Mouse (Mus musculus) yolk sac, embryonic 10.5 days (tissue): ENCODE results near the gene Ang5.
A peak's percentile ranks its signal among the peaks of the same experiment; 100 is the strongest.
"Not testable (repeated sequence)": the region's sequence is repeated elsewhere in the genome, so short reads cannot be mapped to it uniquely, and the experiment has no call there.

Experiments
- DNase-seq: peaks from one replicate; pipeline ENCODE4 v3.0.0-alpha.2; 2017; ENCODE audit warnings: low spot score

Ang5 gene

DNA sequence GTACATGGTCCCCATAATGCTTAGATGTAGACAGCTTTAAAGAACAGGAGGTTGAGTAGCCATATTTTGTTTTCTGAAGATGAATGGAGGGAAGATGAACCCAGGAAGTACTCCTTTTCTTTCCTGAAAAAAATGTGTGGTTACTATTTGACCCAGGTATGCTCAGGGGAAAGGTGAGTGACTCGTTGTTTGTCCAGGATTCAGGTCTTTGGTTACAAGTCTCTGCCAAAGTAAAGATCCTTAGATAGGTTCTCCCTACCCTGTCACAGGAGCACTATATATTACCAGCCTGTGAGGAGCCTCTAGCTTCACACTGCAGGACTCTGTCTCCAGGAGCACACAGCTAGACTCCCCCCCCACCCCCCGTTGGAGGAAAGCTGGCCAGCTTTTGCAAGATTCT lies at the start of gene Ang5:
Gene Ang5 (plus strand): TSS at position 301 of the 400 bp plus-strand sequence.
- not testable (repeated sequence) for DNase-seq

DNA sequence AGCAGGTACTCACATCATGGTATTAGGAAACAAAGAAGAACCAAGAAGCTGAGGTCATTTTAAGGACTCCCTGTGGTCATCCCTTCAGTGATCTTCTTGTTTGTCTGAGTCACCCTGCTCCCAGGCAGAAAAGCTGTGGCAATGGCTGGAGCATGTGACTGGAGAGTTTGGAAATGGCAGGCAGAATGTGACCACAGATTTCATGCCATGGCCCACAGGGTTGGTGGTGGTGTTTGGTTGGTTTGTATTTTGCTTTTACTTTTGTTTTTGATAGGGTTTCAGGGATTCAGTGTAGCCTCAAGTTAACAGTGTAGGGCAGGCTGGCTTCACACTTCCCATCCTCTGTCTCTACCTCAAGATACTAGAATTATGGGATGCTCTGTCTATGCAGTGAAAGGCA lies 38.7 kb upstream of the Ang5 start:
- DNase-seq, result not testable (repeated sequence)

DNA sequence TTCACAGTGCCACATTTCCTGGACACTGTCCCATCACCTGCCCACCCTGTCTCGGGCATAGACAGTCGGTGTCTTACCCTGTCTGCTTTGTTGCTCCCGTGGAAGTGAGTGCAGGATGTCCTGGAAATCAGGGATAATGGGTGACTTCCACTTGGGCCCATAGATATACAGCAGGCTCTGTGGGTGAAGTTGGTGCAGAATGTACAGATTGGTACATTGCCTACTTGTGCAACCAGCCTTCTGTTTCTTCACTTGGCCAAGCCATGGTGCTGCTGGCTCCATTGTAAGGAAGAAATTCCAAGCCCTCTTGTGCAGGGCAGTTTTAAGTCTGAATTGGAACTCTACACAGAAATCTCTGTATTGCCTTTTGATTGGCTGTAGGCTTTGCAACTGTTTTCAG lies 33.4 kb upstream of the Ang5 start, which contains the start of gene Ear10:
Gene Ear10 (minus strand): TSS at position 101 of the 400 bp plus-strand sequence.
- not testable (repeated sequence) for DNase-seq

DNA sequence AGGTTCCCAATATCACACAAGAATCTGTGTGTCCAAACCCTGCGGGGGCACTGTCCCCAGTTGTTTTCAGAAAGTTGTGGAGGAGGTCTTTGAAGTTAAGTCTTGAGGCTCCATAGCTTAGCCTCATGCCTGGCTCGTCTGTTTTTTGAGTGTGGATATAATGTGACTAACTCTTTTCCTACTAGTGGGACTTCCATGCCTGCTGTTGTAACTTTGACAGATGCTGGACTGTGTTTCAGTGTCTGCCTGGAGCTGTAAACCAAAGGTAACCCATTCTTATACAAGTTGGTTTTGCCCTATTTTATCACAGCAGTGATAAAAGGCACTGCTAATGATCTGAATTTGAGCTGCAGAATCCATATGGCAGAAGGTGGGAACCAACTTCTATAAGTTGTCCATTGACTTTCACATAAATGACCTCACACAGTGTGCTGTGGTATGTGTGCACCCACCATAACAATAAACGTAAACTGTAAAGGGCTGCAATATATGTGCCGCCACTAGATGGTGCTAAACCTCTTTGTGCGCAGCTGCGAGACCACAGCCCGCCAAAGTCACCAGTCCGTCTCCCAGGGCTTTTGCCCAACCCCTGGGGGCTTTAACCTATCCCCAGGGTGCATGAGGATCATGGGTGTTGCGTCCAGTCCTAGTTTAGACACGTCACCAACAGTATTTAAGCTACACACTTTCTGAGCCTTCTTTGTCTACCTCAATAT lies 32.0 kb upstream of the Ang5 start, which contains the start of gene Gm8113:
Gene Gm8113 (plus strand): TSS at position 703 of the 716 bp plus-strand sequence.
- peak; percentile 76 for DNase-seq

DNA sequence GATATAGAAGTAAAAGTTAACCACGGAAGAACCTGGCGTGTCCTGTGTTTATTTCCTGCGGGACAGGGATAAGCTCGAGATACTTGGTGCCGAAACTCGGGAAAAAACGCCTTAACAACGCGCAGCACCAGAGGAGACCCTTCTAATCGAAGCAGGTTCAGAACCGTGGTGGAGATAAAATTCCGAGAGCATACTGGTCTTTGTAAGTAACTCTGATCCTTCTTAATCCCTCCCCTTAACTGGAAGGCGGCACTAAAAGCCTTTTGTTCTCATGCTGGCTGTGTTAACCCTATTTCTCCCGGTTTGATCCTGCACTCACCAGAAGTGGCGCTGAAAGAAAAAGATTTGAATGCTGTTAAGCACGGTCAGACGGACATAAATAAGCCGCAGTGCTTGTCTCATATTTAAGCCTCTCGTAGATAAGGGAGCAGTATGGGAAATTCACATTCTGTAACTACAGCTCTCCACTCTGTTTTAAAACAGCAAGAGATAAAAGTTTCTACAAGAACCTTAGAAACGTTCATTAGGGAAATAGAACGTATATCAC lies 31.4 kb upstream of the Ang5 start:
- DNase-seq, result peak; percentile 62

DNA sequence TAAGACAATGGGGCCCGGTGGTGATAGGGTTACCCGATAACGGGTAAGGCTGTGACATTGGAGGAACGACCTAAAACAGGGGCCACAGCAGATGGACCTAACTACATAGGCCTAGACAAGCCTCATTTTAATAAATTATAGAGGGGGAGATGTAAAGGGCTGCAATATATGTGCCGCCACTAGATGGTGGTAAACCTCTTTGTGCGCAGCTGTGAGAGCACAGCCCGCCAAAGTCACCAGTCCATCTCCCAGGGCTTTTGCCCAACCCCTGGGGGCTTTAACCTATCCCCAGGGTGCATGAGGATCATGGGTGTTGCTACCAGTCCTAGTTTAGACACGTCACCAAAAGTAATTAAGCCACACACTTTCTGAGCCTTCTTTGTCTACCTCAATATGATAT lies 23.9 kb upstream of the Ang5 start:
- DNase-seq, result peak; percentile 25

DNA sequence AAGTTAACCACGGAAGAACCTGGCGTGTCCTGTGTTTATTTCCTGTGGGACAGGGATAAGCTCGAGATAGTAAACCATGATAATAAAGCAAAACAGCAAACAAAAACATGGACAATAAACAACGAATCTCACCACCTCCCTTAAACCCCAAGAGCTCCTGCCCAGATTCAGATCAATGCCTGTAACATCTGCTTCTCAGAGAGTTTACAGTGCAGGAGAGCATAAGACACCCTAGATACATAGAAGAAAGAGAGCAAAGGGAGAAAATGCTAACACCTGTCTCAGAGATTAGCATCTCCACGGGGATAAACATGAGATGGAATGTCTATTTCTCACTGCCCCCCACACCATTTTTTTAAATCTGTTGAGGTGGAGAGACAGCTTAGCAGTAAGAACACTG lies 23.5 kb upstream of the Ang5 start:
- DNase-seq, result not testable (repeated sequence)

DNA sequence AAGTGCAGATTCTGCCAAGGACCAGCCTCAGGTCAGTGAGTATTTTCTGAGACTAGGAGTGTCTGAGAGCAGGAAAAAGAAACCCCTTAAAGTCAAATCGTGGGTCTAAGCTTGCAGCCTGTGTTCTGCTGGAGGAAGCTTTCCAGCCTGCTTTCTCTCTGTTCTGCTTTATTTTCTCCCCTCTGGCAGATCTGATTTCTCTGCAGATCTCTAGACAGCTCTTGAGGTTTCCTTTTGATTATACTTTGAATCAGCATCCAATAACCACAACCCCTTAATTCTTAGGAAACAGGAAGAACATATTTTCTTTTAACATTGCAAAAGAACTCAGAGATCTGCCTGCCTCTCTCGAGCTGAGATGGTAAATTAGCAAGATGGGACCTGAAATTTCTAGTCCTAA lies 3.5 kb upstream of the Ang5 start:
- DNase-seq, result not testable (repeated sequence)

DNA sequence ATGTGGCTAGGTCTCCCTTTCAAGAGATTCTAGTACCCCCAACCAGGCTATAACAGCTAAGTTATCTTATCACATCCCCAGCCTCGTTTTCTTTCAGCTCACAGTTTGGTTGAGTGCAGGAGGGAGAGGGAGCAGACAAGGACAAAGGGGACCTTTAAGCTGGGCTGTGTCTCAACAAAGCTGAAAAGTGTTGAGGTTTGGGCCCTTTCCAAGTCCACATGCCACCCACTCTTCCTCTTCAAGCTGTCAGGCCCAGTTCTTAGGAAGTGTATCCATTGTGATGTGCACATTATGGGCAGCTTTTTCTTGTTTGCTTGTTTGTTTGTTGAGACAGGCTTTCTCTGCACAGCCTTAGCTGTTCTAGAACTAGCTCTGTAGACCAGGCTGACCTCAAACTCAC lies 1.8 kb upstream of the Ang5 start:
- DNase-seq, result not testable (repeated sequence)

DNA sequence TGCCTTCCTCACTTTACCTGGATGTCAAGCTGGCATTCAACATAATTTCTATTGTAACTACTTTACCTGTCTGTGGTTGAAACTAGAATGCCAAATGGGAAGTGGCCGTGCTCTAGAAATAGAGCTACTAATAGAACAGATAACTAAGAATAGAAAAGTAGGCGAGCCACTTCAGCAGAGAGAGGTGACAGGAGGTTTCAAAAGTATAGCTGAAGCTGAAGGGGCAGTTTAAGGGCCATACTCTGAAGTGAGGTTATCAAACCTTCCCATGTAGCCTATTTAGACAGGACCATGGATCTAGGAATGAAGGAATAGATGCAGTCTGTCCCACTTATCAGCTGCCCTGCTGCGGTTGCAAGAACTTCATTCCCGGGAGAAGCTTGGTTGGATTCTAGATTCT lies 26.6 kb downstream of the Ang5 start:
- no peak for DNase-seq

DNA sequence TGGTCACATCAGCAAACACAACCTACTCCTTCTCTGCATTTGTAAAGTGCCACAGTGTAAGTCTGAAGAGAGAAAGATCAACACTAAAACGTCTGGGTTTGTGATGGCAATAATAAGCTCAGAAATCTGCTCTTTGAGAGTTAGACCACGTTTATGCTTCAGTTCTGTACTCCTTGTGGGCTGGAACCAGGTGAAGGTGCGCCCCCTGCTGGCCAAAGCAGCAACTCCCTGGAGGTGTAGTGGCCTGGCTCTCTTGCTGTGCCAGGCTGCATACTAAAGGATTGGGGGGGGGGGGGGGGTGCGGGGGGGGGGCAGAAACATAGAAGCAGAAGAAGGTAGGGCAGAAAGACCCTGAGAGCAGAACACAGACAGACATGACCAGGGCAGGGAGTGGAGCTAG lies 27.0 kb downstream of the Ang5 start:
- peak; percentile 46 for DNase-seq

DNA sequence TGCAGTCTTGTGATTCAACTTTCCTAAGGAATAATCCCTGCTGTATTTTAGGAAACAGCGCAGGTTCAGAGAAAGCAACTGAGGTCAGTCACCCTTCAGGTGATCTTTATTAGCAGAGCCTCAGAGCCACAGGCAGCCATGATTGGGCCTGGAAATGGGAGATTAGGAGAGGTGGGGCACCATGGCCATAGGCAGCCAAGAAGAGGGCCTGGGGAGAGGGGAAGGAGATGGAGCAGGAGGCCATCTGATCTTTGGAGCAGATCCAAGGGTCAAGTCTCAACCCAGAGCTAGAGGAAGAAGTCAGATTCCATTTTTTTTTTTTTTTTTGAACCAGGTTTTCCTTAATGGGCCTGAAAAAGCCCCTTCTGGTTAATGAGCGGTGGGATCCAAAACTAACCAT lies 29.3 kb downstream of the Ang5 start:
- no peak for DNase-seq

DNA sequence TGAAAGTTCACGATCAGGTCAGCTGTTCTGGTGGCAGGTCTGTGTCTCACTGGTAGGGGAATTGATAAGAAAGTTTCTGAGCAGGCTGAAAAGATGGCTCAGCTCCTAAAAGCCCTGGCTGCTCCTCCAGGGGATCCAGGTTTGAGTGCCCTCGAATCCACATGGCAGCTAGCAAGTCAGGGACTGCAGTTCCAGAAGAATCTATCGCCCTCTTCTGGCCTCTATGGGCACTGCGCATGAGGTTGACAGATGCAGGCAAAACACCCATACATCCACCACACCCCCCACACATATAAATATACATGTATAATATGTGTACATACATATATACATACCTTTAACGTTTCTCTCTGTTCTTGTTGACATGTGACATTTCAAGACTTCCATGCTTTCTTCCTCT lies 30.5 kb downstream of the Ang5 start:
- peak; percentile 47 for DNase-seq

DNA sequence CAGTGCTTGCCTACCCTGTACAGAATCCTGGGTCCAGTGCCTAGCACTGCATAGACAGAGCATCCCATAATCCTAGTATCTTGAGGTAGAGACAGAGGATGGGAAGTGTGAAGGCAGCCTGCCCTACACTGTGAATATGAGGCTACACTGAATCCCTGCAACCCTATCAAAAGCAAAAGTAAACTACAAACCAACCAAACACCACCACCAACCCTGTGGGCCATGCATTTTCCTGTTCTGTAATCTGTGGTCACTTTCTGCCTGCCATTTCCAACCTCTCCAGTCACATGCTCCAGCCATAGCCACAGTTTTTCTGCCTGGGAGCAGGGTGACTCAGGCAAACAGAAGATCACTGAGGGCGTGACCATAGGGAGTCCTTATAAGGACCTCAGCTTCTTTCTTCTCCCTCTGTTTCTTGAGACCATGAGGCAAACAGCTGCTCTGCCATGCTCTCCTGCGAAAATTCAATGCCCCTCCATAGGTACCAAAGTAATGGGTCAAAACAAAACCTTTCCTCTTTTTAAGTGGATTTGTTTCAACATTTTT lies 41.7 kb downstream of the Ang5 start:
- DNase-seq, result not testable (repeated sequence)

DNA sequence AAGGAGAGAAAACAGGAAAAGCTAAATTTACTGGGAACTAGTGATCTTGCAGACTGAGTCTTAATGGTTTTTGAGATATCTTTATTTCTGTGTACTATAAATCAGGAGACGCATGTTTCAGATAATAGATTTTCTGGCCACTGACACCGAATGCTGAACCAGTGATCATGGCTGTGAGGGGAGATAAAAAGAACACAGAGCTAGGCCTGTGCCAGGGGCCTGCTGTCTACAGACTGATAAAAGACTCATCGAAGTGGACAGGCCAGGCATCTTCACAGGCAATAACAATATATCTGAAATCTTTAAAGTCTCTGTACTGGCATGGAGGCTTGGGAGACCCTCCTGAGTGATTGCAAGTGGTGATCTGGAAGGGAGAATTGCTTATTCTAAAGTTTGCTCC lies 44.7 kb downstream of the Ang5 start:
- DNase-seq, result no peak

DNA sequence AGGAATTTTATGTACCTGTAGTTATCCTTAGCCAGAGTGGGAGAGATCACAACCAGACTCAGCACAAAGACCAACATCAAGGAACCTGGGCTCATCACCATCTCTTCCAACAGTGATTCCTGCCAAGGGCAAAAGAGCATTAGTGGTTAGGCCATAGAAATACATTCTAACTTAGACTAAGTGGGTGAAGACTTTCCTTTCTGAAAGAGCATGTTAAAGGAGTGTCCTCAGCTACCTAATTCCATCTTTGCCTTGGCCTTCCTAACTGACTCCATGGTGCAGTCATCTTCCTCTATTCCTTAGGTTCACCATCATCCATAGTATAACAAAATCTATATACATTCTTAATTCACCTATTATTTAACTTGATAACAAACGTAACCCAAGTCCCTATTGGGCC lies 45.3 kb downstream of the Ang5 start, which contains the start of gene Ang6:
Gene Ang6 (minus strand): TSS at position 101 of the 400 bp plus-strand sequence.
- no peak for DNase-seq

DNA sequence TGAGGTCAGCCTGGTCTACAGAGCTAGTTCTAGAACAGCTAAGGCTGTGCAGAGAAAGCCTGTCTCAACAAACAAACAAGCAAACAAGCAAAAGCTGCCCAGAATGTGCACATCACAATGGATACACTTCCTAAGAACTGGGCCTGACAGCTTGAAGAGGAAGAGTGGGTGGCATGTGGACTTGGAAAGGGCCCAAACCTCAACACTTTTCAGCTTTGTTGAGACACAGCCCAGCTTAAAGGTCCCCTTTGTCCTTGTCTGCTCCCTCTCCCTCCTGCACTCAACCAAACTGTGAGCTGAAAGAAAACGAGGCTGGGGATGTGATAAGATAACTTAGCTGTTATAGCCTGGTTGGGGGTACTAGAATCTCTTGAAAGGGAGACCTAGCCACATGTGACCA lies 51.2 kb downstream of the Ang5 start:
- DNase-seq, result not testable (repeated sequence)

DNA sequence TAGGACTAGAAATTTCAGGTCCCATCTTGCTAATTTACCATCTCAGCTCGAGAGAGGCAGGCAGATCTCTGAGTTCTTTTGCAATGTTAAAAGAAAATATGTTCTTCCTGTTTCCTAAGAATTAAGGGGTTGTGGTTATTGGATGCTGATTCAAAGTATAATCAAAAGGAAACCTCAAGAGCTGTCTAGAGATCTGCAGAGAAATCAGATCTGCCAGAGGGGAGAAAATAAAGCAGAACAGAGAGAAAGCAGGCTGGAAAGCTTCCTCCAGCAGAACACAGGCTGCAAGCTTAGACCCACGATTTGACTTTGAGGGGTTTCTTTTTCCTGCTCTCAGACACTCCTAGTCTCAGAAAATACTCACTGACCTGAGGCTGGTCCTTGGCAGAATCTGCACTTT lies 52.8 kb downstream of the Ang5 start:
- not testable (repeated sequence) for DNase-seq
